Mouse (Mus musculus) retina, adult 2 months (tissue): ENCODE measurements at regions not wholly inside any gene's neighbourhood (a gene's known extent, or its start where the extent isn't known, plus 50 kb on each side); places are given as distances from the start of the nearest gene placed in this dataset.
"Not testable (repeated sequence)": the region's sequence is repeated elsewhere in the genome, so short reads cannot be mapped to it uniquely, and the experiment has no call there.

Experiments
- DNase-seq: peaks from one replicate; pipeline ENCODE4 v3.0.0-alpha.2; 2012; ENCODE audit warnings: low read depth, low spot score

- DNase-seq = no peak
Measured at GRCm38 (mm10) chr3:9133991-9134390, 475.9 kb downstream of the Zfp704 start.

- DNase-seq = no peak
Measured at GRCm38 (mm10) chr3:9132104-9132751, 477.7 kb downstream of the Zfp704 start.

- no peak for DNase-seq
Measured at GRCm38 (mm10) chr3:9131366-9131765, 478.5 kb downstream of the Zfp704 start.

- DNase-seq = no peak
Measured at GRCm38 (mm10) chr3:9128407-9128806, 481.5 kb downstream of the Zfp704 start.

- DNase-seq = no peak
Measured at GRCm38 (mm10) chr3:9123079-9123478, 486.8 kb downstream of the Zfp704 start.

GRCm38 (mm10) chr3:9117913-9118312 lies 492.0 kb downstream of the Zfp704 start:
- DNase-seq = no peak

- DNase-seq = no peak
Measured at GRCm38 (mm10) chr3:9113410-9113809, 496.5 kb downstream of the Zfp704 start.

GRCm38 (mm10) chr3:9110741-9111140 lies 499.1 kb downstream of the Zfp704 start:
- no peak for DNase-seq

GRCm38 (mm10) chr3:9109991-9110390 lies 499.9 kb downstream of the Zfp704 start:
- DNase-seq = no peak

- DNase-seq = no peak
Measured at GRCm38 (mm10) chr3:9109485-9109884, 500.4 kb downstream of the Zfp704 start.

- no peak for DNase-seq
Measured at GRCm38 (mm10) chr3:9107766-9108410, 502.0 kb downstream of the Zfp704 start.

- no peak for DNase-seq
Measured at GRCm38 (mm10) chr3:9105191-9105926, 504.5 kb downstream of the Zfp704 start.

- no peak for DNase-seq
Measured at GRCm38 (mm10) chr3:9103456-9103855, 506.4 kb downstream of the Zfp704 start.

GRCm38 (mm10) chr3:9101240-9101639 lies 508.6 kb downstream of the Zfp704 start:
- DNase-seq = no peak

GRCm38 (mm10) chr3:9100761-9101160 lies 509.1 kb downstream of the Zfp704 start:
- DNase-seq = no peak

GRCm38 (mm10) chr3:9098441-9098840 lies 511.4 kb downstream of the Zfp704 start:
- DNase-seq = no peak

- no peak for DNase-seq
Measured at GRCm38 (mm10) chr3:9084134-9084533, 525.8 kb downstream of the Zfp704 start.

- no peak for DNase-seq
Measured at GRCm38 (mm10) chr3:9082061-9082460, 527.8 kb downstream of the Zfp704 start.

- DNase-seq = no peak
Measured at GRCm38 (mm10) chr3:9078201-9078600, 531.7 kb downstream of the Zfp704 start.

- DNase-seq = peak; percentile 26
Measured at GRCm38 (mm10) chr3:9076696-9077095, 533.2 kb downstream of the Zfp704 start.

GRCm38 (mm10) chr3:9072471-9072870 lies 537.4 kb downstream of the Zfp704 start:
- DNase-seq = not testable (repeated sequence)

- DNase-seq = peak; percentile 56
Measured at GRCm38 (mm10) chr3:9067048-9067447, 542.8 kb downstream of the Zfp704 start.

- no peak for DNase-seq
Measured at GRCm38 (mm10) chr3:9066374-9066773, 543.5 kb downstream of the Zfp704 start.
